Mouse (Mus musculus) CH12.LX (cell line): ENCODE data around the gene Rhox13. TPM values are rescaled to one million over a fixed set of nuclear protein-coding genes. Genes with fewer than 3 reads are reported as not detected.

Source experiments
- DNase-seq: peaks from one replicate; pipeline ENCODE4 v3.0.0-alpha.2; 2013; ENCODE audit errors: extremely low read depth
- H3K27ac ChIP-seq: 2 replicates; pipeline ENCODE4 v1.5.1; 2012; ENCODE audit warnings: low read depth, mild to moderate bottlenecking, control low read depth, moderate library complexity; ENCODE audit not compliant: insufficient read depth
- H3K27me3 ChIP-seq: replicated peaks from 2 replicates; pipeline ENCODE3; 2012; ENCODE audit warnings: inconsistent platforms
- H3K36me3 ChIP-seq, 2 experiments: replicated peaks in 1 of 2; 2 replicates each; pipeline versions ENCODE3 to v1.6.1; 2012; ENCODE audit warnings: inconsistent platforms in 1 of 2, low read length in 1 of 2, mild to moderate bottlenecking in 1 of 2, mixed read lengths in 1 of 2, moderate library complexity in 1 of 2; ENCODE audit not compliant: control insufficient read depth in 1 of 2, insufficient read depth in 1 of 2
- H3K4me1 ChIP-seq, 2 experiments: 2 replicates each; pipeline ENCODE4 v1.6.1; 2012; ENCODE audit warnings: inconsistent platforms in 1 of 2, moderate library complexity in 1 of 2; ENCODE audit not compliant: insufficient read depth in 2 of 2, control insufficient read depth in 1 of 2
- H3K4me2 ChIP-seq: 2 replicates; pipeline ENCODE4 v1.6.1; 2012; ENCODE audit warnings: low read depth, mild to moderate bottlenecking, control low read depth; ENCODE audit not compliant: poor library complexity, insufficient read depth, severe bottlenecking
- H3K4me3 ChIP-seq, 3 experiments: fragments of 150-350 bp in 1 of 3; sonication (generic) in 1 of 3; replicated peaks in 1 of 3; 2 replicates each; pipeline versions ENCODE3 to v1.5.1; 2011 to 2012; ENCODE audit warnings: low read depth in 2 of 3, low read length in 2 of 3, mild to moderate bottlenecking in 2 of 3, moderate library complexity in 2 of 3, control low read depth in 1 of 3, improper control_type of control experiment in 1 of 3, inconsistent platforms in 1 of 3, mixed read lengths in 1 of 3; ENCODE audit not compliant: poor library complexity in 1 of 3
- H3K79me2 ChIP-seq: replicated peaks from 2 replicates; pipeline ENCODE4 v1.6.1; 2012; ENCODE audit warnings: mild to moderate bottlenecking, moderate library complexity; ENCODE audit not compliant: control insufficient read depth, poor library complexity, insufficient read depth, severe bottlenecking; ENCODE audit errors: extremely low read depth
- H3K9ac ChIP-seq: 2 replicates; pipeline ENCODE4 v1.6.1; 2012; ENCODE audit warnings: low read depth, mild to moderate bottlenecking, control low read depth, moderate library complexity; ENCODE audit not compliant: insufficient read depth
- H3K9me3 ChIP-seq: replicated peaks from 2 replicates; pipeline ENCODE3; 2012; ENCODE audit warnings: low read length, inconsistent platforms, mixed read lengths
- CHD1 ChIP-seq: IDR thresholded peaks from 2 replicates; pipeline ENCODE4 v1.6.1; 2012; ENCODE audit warnings: low read depth, low read length, improper control_type of control experiment, inconsistent platforms
- CTCF ChIP-seq, 2 experiments: IDR thresholded peaks in 1 of 2; conservative IDR thresholded peaks in 1 of 2; 2 replicates each; pipeline ENCODE4 v1.5.1; 2011 to 2012; ENCODE audit warnings: low read depth in 2 of 2, low read length in 2 of 2, improper control_type of control experiment in 1 of 2, inconsistent platforms in 1 of 2, mild to moderate bottlenecking in 1 of 2, moderate library complexity in 1 of 2
- E2F4 ChIP-seq: IDR thresholded peaks from 2 replicates; pipeline ENCODE4 v1.6.1; 2011; ENCODE audit warnings: low read depth, low read length, improper control_type of control experiment; ENCODE audit not compliant: insufficient replicate concordance
- NELFE ChIP-seq: IDR thresholded peaks from 2 replicates; pipeline ENCODE4 v1.6.1; 2011; ENCODE audit warnings: low read depth, low read length, improper control_type of control experiment
- NRF1 ChIP-seq: IDR thresholded peaks from 2 replicates; pipeline ENCODE4 v1.6.1; 2014; ENCODE audit warnings: low read depth, mild to moderate bottlenecking, inconsistent platforms, low read length, improper control_type of control experiment, moderate library complexity
- RAD21 ChIP-seq: IDR thresholded peaks from 2 replicates; pipeline ENCODE4 v1.6.1; 2011; ENCODE audit warnings: low read depth, mild to moderate bottlenecking, low read length, improper control_type of control experiment, moderate library complexity
- SMC3 ChIP-seq: IDR thresholded peaks from 2 replicates; pipeline ENCODE4 v1.6.1; 2011; ENCODE audit warnings: low read depth, low read length, improper control_type of control experiment
- ZKSCAN1 ChIP-seq: IDR thresholded peaks from 2 replicates; pipeline ENCODE4 v1.6.1; 2012; ENCODE audit warnings: low read depth, inconsistent platforms, low read length, improper control_type of control experiment, borderline replicate concordance
- dilution Hi-C: fragments of 300-500 bp; cut with MboI; formaldehyde crosslinking; loops from 2 replicates; pipeline ENCODE4 v1.14.3; 2020; ENCODE audit warnings: low sequenced_read_pairs; ENCODE audit not compliant: extremely low pct_unique_long_range_greater_than_20kb, extremely low pct_ligation_motif_present
- in situ Hi-C: fragments of 300-500 bp; cut with MboI; formaldehyde crosslinking; loops from 3 replicates; pipeline ENCODE4 v1.14.3; 2019; ENCODE audit warnings: low sequenced_read_pairs, low pct_ligation_motif_present, low pct_unique_long_range_greater_than_20kb, mixed read lengths
- polyA plus RNA-seq: library from polyadenylated mRNA; unstranded; fragments of >175 nt; gene quantifications from 2 replicates; pipeline ENCODE4 v1.2.1, GENCODE M21; 2012; ENCODE audit warnings: low read depth; ENCODE audit not compliant: insufficient read length
- total RNA-seq, 2 experiments: library from RNA; depleted of rRNA; stranded (reverse); fragments of 300-350 nt in 1 of 2; fragments of >200 nt in 1 of 2; gene quantifications; 2 replicates each; pipeline ENCODE4 v1.2.3; 2012 to 2014

Gene Rhox13
- total and polyA plus RNA-seq, 3 experiments = 2.6 to 280 (median 12.9) TPM

DNA sequence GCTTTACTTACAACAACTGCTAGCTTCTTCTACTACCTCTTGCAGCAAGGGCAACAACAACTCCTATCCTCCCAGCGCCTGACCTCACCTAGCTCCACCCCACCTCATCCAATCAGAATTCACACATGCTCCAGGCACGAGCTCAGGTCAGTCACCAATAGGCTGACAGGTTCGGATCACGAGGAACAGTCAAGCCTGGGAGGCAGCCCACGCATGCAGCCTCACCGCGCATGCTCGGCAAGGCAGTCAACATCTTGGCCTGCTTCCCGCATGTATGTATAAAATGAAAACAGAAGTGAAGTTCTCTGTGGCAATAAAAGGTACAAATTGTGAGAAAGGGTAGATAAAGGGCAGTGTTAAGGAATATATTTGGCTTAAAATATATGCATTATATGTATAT is 45.0 kb downstream of the Rhox13 start:
- in situ Hi-C loops (no loop called here), dilution Hi-C loops (no loop called here)
- H3K36me3 ChIP-seq = no peaks in the 10 kb centered on the region
- no peak for DNase-seq
- TF ChIP-seq NRF1 (peak; percentile 64), NELFE (no peak), CHD1 (no peak)
- no peak overlapping the region for H3K27ac ChIP-seq
- H3K4me3 ChIP-seq = no peak overlapping the region
- H3K9me3 ChIP-seq = no peaks in the 10 kb centered on the region
- H3K27me3 ChIP-seq = no peaks in the 10 kb centered on the region
- no peak overlapping the region for H3K4me2 ChIP-seq
- H3K9ac ChIP-seq = no peak overlapping the region
- no peaks in the 10 kb centered on the region for H3K79me2 ChIP-seq
- H3K4me1 ChIP-seq = peaks cover 10 to 21% of the 10 kb centered on the region in 2 experiments

DNA sequence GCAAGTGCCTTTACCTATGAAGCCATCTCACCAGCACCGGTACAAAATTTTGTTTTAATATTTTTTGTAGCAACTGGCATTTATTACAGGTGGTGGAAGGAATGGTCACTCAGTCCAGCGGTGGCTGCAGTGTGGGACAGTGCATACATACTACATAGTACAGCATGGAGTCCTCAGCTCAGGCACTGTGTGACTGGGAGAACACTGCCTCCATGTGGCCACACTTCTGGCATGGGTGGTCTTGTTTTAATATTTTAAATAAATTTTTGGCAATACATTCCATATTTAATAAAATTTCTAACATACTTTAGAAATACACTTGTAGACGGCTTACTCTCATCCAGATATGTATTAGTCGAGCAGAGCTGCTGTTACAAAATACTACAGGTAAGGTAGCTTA is 45.6 kb downstream of the Rhox13 start:
- H3K4me2 ChIP-seq = no peak overlapping the region
- in situ Hi-C loops (no loop called here), dilution Hi-C loops (no loop called here)
- H3K27me3 ChIP-seq = no peaks in the 10 kb centered on the region
- H3K9me3 ChIP-seq = no peaks in the 10 kb centered on the region
- no peaks in the 10 kb centered on the region for H3K36me3 ChIP-seq
- DNase-seq = no peak
- no peak overlapping the region for H3K27ac ChIP-seq
- TF ChIP-seq CTCF (conservative IDR thresholded peaks at IDR 0.05 in 1 of 2, IDR thresholded peaks at IDR 0.05 in 1 of 2; ENCODE audit: low read depth in 2 of 2, low read length in 2 of 2) = peak in 1 of 2 experiments; percentile 59; a peak in 2 of 4 replicates
- TF ChIP-seq E2F4 = no peak
- TF ChIP-seq ZKSCAN1 = no peak
- peak; percentile 54 for TF ChIP-seq SMC3
- peak; percentile 57 for TF ChIP-seq RAD21
- no peak overlapping the region for H3K9ac ChIP-seq
- no peak overlapping the region for H3K4me3 ChIP-seq
- H3K79me2 ChIP-seq = no peaks in the 10 kb centered on the region
- peaks cover 10 to 17% of the 10 kb centered on the region in 2 experiments for H3K4me1 ChIP-seq

Other genes with a start within 250 kb of the Rhox13 start
- not detected in 2 replicates for gene Rhox8, start 242.3 kb upstream of the Rhox13 start, total RNA-seq (2012; rRNA removed)
- gene Rhox8, start 242.3 kb upstream of the Rhox13 start, total RNA-seq (2014; rRNA removed) = not detected in 2 replicates
- 0.31 TPM in 1 of 2 replicates, not detected in the other for gene Rhox8, start 242.3 kb upstream of the Rhox13 start, polyA plus RNA-seq
- not detected in 2 replicates for gene Rhox7b, start 224.0 kb upstream of the Rhox13 start, total RNA-seq (2012; rRNA removed)
- gene Rhox7b, start 224.0 kb upstream of the Rhox13 start, total RNA-seq (2014; rRNA removed) = not detected in 2 replicates
- not detected in 2 replicates for gene Rhox7b, start 224.0 kb upstream of the Rhox13 start, polyA plus RNA-seq
- gene Rhox9, start 219.4 kb upstream of the Rhox13 start, total RNA-seq (2012; rRNA removed) = not detected in 2 replicates
- not detected in 2 replicates for gene Rhox9, start 219.4 kb upstream of the Rhox13 start, total RNA-seq (2014; rRNA removed)
- not detected in 2 replicates for gene Rhox9, start 219.4 kb upstream of the Rhox13 start, polyA plus RNA-seq
- not detected in 2 replicates for gene Btg1-ps1, start 102.4 kb upstream of the Rhox13 start, total RNA-seq (2012; rRNA removed)
- not detected in 2 replicates for gene Btg1-ps1, start 102.4 kb upstream of the Rhox13 start, total RNA-seq (2014; rRNA removed)
- not detected in 2 replicates for gene Btg1-ps1, start 102.4 kb upstream of the Rhox13 start, polyA plus RNA-seq
- gene Btg1-ps2, start 78.1 kb upstream of the Rhox13 start, total RNA-seq (2012; rRNA removed) = not detected in 2 replicates
- gene Btg1-ps2, start 78.1 kb upstream of the Rhox13 start, total RNA-seq (2014; rRNA removed) = not detected in 2 replicates
- gene Btg1-ps2, start 78.1 kb upstream of the Rhox13 start, polyA plus RNA-seq = not detected in 2 replicates
- not detected in 2 replicates for gene Rhox10, start 54.7 kb upstream of the Rhox13 start, total RNA-seq (2012; rRNA removed)
- not detected in 2 replicates for gene Rhox10, start 54.7 kb upstream of the Rhox13 start, total RNA-seq (2014; rRNA removed)
- not detected in 2 replicates for gene Rhox10, start 54.7 kb upstream of the Rhox13 start, polyA plus RNA-seq
- gene Rhox11, start 36.1 kb upstream of the Rhox13 start, total RNA-seq (2012; rRNA removed) = not detected in 2 replicates
- not detected in 2 replicates for gene Rhox11, start 36.1 kb upstream of the Rhox13 start, total RNA-seq (2014; rRNA removed)
- gene Rhox11, start 36.1 kb upstream of the Rhox13 start, polyA plus RNA-seq = not detected in 2 replicates
- not detected in 2 replicates for gene Rhox12, start 10.3 kb upstream of the Rhox13 start, total RNA-seq (2012; rRNA removed)
- not detected in 2 replicates for gene Rhox12, start 10.3 kb upstream of the Rhox13 start, total RNA-seq (2014; rRNA removed)
- gene Rhox12, start 10.3 kb upstream of the Rhox13 start, polyA plus RNA-seq = not detected in 2 replicates
- gene Zbtb33, start 68.6 kb downstream of the Rhox13 start, total RNA-seq (2012; rRNA removed) = 14.0 and 15.4 TPM in 2 replicates
- 25.0 and 26.4 TPM in 2 replicates for gene Zbtb33, start 68.6 kb downstream of the Rhox13 start, total RNA-seq (2014; rRNA removed)
- 10.0 and 10.7 TPM in 2 replicates for gene Zbtb33, start 68.6 kb downstream of the Rhox13 start, polyA plus RNA-seq
- 0.29 and 0.30 TPM in 2 replicates for gene Tmem255a, start 131.2 kb downstream of the Rhox13 start, total RNA-seq (2012; rRNA removed)
- gene Tmem255a, start 131.2 kb downstream of the Rhox13 start, total RNA-seq (2014; rRNA removed) = 0.63 and 0.68 TPM in 2 replicates
- 1.4 TPM in 2 replicates for gene Tmem255a, start 131.2 kb downstream of the Rhox13 start, polyA plus RNA-seq
- gene Atp1b4, start 195.0 kb downstream of the Rhox13 start, total RNA-seq (2012; rRNA removed) = not detected in 2 replicates
- not detected in 2 replicates for gene Atp1b4, start 195.0 kb downstream of the Rhox13 start, total RNA-seq (2014; rRNA removed)
- not detected in 2 replicates for gene Atp1b4, start 195.0 kb downstream of the Rhox13 start, polyA plus RNA-seq